Mouse (Mus musculus) CH12.LX (cell line): ENCODE measurements around the gene Gsta1. TPM values are rescaled to one million over a fixed set of nuclear protein-coding genes. Genes with fewer than 3 reads are reported as not detected.
A peak's percentile ranks its signal among the peaks of the same experiment; 100 is the strongest.
"Not testable (repeated sequence)": the region's sequence is repeated elsewhere in the genome, so short reads cannot be mapped to it uniquely, and the experiment has no call there.

Experiments used
- DNase-seq: peaks from one replicate; pipeline ENCODE4 v3.0.0-alpha.2; 2013; ENCODE audit errors: extremely low read depth
- H3K27ac ChIP-seq: 2 replicates; pipeline ENCODE4 v1.5.1; 2012; ENCODE audit warnings: low read depth, mild to moderate bottlenecking, control low read depth, moderate library complexity; ENCODE audit not compliant: insufficient read depth
- H3K27me3 ChIP-seq: replicated peaks from 2 replicates; pipeline ENCODE3; 2012; ENCODE audit warnings: inconsistent platforms
- H3K36me3 ChIP-seq, 2 experiments: replicated peaks in 1 of 2; 2 replicates each; pipeline versions ENCODE3 to v1.6.1; 2012; ENCODE audit warnings: inconsistent platforms in 1 of 2, low read length in 1 of 2, mild to moderate bottlenecking in 1 of 2, mixed read lengths in 1 of 2, moderate library complexity in 1 of 2; ENCODE audit not compliant: control insufficient read depth in 1 of 2, insufficient read depth in 1 of 2
- H3K4me1 ChIP-seq, 2 experiments: 2 replicates each; pipeline ENCODE4 v1.6.1; 2012; ENCODE audit warnings: inconsistent platforms in 1 of 2, moderate library complexity in 1 of 2; ENCODE audit not compliant: insufficient read depth in 2 of 2, control insufficient read depth in 1 of 2
- H3K4me2 ChIP-seq: 2 replicates; pipeline ENCODE4 v1.6.1; 2012; ENCODE audit warnings: low read depth, mild to moderate bottlenecking, control low read depth; ENCODE audit not compliant: poor library complexity, insufficient read depth, severe bottlenecking
- H3K4me3 ChIP-seq, 3 experiments: fragments of 150-350 bp in 1 of 3; sonication (generic) in 1 of 3; replicated peaks in 1 of 3; 2 replicates each; pipeline versions ENCODE3 to v1.5.1; 2011 to 2012; ENCODE audit warnings: low read depth in 2 of 3, low read length in 2 of 3, mild to moderate bottlenecking in 2 of 3, moderate library complexity in 2 of 3, control low read depth in 1 of 3, improper control_type of control experiment in 1 of 3, inconsistent platforms in 1 of 3, mixed read lengths in 1 of 3; ENCODE audit not compliant: poor library complexity in 1 of 3
- H3K79me2 ChIP-seq: replicated peaks from 2 replicates; pipeline ENCODE4 v1.6.1; 2012; ENCODE audit warnings: mild to moderate bottlenecking, moderate library complexity; ENCODE audit not compliant: control insufficient read depth, poor library complexity, insufficient read depth, severe bottlenecking; ENCODE audit errors: extremely low read depth
- H3K9ac ChIP-seq: 2 replicates; pipeline ENCODE4 v1.6.1; 2012; ENCODE audit warnings: low read depth, mild to moderate bottlenecking, control low read depth, moderate library complexity; ENCODE audit not compliant: insufficient read depth
- H3K9me3 ChIP-seq: replicated peaks from 2 replicates; pipeline ENCODE3; 2012; ENCODE audit warnings: low read length, inconsistent platforms, mixed read lengths
- CTCF ChIP-seq, 2 experiments: IDR thresholded peaks in 1 of 2; conservative IDR thresholded peaks in 1 of 2; 2 replicates each; pipeline ENCODE4 v1.5.1; 2011 to 2012; ENCODE audit warnings: low read depth in 2 of 2, low read length in 2 of 2, improper control_type of control experiment in 1 of 2, inconsistent platforms in 1 of 2, mild to moderate bottlenecking in 1 of 2, moderate library complexity in 1 of 2
- dilution Hi-C: fragments of 300-500 bp; cut with MboI; formaldehyde crosslinking; loops from 2 replicates; pipeline ENCODE4 v1.14.3; 2020; ENCODE audit warnings: low sequenced_read_pairs; ENCODE audit not compliant: extremely low pct_unique_long_range_greater_than_20kb, extremely low pct_ligation_motif_present
- in situ Hi-C: fragments of 300-500 bp; cut with MboI; formaldehyde crosslinking; loops from 3 replicates; pipeline ENCODE4 v1.14.3; 2019; ENCODE audit warnings: low sequenced_read_pairs, low pct_ligation_motif_present, low pct_unique_long_range_greater_than_20kb, mixed read lengths
- polyA plus RNA-seq: library from polyadenylated mRNA; unstranded; fragments of >175 nt; gene quantifications from 2 replicates; pipeline ENCODE4 v1.2.1, GENCODE M21; 2012; ENCODE audit warnings: low read depth; ENCODE audit not compliant: insufficient read length
- total RNA-seq, 2 experiments: library from RNA; depleted of rRNA; stranded (reverse); fragments of 300-350 nt in 1 of 2; fragments of >200 nt in 1 of 2; gene quantifications; 2 replicates each; pipeline ENCODE4 v1.2.3; 2012 to 2014

Gene Gsta1
- total and polyA plus RNA-seq, 3 experiments: not detected

- H3K36me3 ChIP-seq, H3K4me1 ChIP-seq, H3K9me3 ChIP-seq, H3K27ac ChIP-seq, in situ Hi-C loops, H3K4me2 ChIP-seq, H3K4me3 ChIP-seq, H3K9ac ChIP-seq, H3K27me3 ChIP-seq, H3K79me2 ChIP-seq, DNase-seq, dilution Hi-C loops: not testable (repeated sequence)
Measured at GRCm38 (mm10) chr9:78256914-78257313, 26.5 kb downstream of the Gsta1 start, which contains the start of gene Gm3776. Gene Gm3776, plus strand, starts transcription at chr9:78257129.

DNA sequence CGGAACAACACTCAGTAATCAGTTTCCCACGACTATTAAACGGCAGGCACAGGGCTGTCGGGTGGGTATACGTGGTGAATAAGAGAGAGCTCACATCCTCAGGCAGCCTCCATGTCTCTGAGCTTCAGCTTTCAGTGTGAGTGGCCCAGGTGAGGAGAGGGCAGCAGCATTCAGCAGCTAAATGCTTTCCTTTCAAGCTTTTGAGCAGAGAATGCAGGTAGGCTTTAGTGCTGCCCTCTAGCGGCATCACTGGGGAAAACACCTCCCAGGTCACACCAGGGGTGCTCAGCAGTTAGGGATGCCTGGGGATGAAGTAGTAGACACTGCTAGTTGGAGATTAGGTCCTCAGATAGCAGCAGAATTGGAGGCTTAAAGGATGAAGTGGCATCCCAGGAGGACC is 29.2 kb downstream of the Gsta1 start:
- in situ Hi-C loops, DNase-seq, H3K4me2 ChIP-seq, H3K4me3 ChIP-seq, H3K4me1 ChIP-seq, H3K27ac ChIP-seq, H3K27me3 ChIP-seq, dilution Hi-C loops, H3K9ac ChIP-seq, H3K79me2 ChIP-seq, H3K9me3 ChIP-seq, H3K36me3 ChIP-seq: not testable (repeated sequence)
- TF ChIP-seq CTCF (conservative IDR thresholded peaks at IDR 0.05 in 1 of 2, IDR thresholded peaks at IDR 0.05 in 1 of 2; ENCODE audit: low read depth in 2 of 2, low read length in 2 of 2): peak in 1 of 2 experiments; percentile 24; a peak in 2 of 4 replicates

DNA sequence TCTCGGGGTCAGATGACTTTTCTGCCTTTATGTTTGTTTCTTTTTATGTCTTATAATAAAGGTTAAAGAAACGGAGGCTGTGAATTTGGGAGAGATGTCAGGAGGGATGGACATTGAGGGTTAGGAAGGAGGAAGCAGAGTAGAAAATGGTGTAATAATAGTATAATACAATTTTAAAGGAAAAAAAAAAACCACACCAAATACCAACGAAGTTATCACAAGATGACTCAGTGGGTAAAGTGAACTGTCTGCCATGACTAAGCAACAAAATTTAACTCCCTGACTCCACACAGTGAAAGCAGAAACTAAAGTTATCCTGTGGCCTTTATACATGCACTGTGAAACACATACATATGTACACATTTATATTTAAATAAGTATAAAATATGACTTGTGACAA is 40.5 kb downstream of the Gsta1 start:
- dilution Hi-C loops, H3K36me3 ChIP-seq, H3K27me3 ChIP-seq, H3K79me2 ChIP-seq, H3K4me1 ChIP-seq, in situ Hi-C loops, H3K4me3 ChIP-seq, H3K9me3 ChIP-seq, H3K4me2 ChIP-seq, DNase-seq, H3K27ac ChIP-seq, H3K9ac ChIP-seq: not testable (repeated sequence)

DNA sequence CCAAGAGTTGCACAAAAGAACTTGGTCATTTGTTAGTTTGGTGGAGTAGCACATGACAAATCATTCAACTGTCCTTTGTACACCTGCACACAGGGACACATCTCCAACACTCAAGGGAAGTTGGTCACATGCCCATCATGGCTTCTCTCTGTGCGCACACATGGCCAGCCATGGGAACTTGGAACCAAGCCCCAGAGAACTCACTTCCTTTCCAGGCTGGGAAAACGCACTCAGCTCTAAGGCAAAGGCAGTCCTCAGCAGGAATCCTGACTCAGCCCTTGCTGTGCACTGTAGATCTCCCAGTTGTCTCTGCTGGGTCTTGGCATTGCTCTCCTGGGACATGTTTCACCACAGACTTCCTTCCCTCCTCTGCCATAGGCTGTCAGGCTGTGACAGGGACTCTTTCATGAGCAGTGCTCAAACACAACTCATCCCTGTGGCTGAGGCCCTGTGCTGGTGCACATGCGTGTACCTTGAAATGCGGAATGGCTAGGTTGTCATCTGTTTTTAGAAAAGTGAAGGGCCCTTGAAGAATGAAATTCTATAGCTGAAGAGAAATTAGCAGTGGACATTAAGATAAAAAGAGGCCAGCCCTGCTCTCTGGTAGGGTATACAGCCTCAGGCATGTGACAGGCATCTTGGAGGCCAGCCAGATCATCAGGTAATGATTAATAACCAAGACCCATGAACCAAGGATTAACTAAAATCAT is 51.7 kb downstream of the Gsta1 start:
- H3K4me1 ChIP-seq, H3K9me3 ChIP-seq, dilution Hi-C loops, DNase-seq, H3K4me2 ChIP-seq, H3K4me3 ChIP-seq, H3K9ac ChIP-seq, in situ Hi-C loops, H3K27ac ChIP-seq, H3K27me3 ChIP-seq, H3K36me3 ChIP-seq, H3K79me2 ChIP-seq: not testable (repeated sequence)

DNA sequence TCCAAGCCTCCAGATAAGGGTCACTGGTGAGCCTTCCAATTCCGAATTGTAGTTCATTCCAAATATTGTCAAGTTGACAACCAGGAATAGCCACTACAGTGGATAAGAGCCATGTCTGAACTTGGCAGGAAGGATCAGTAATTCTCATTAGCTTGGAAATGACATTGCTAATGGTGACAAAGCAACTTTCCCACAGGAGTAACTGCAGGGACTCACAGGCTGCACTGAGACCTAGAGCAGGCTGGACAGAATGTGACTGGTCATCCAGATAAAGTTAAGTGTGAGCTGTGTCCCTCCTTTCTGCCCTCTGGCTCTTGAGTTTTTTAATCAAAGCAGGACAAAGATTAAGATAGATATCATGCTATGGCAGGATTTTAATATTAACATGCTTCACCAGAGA is 58.6 kb downstream of the Gsta1 start:
- H3K27ac ChIP-seq, H3K27me3 ChIP-seq, H3K4me1 ChIP-seq, H3K9ac ChIP-seq, H3K36me3 ChIP-seq, dilution Hi-C loops, H3K4me2 ChIP-seq, in situ Hi-C loops, H3K79me2 ChIP-seq, DNase-seq, H3K9me3 ChIP-seq, H3K4me3 ChIP-seq: not testable (repeated sequence)

GRCm38 (mm10) chr9:78289723-78290122 is 59.3 kb downstream of the Gsta1 start, which contains the start of gene Gm10639:
Gene Gm10639, plus strand, starts transcription at chr9:78289923.
- H3K36me3 ChIP-seq, H3K27me3 ChIP-seq, H3K4me2 ChIP-seq, H3K4me3 ChIP-seq, H3K79me2 ChIP-seq, H3K4me1 ChIP-seq, H3K27ac ChIP-seq, in situ Hi-C loops, H3K9me3 ChIP-seq, DNase-seq, dilution Hi-C loops, H3K9ac ChIP-seq: not testable (repeated sequence)
